Comparison of ENCODE assay signal across 19 mouse cellular contexts in the genomic region with DNA sequence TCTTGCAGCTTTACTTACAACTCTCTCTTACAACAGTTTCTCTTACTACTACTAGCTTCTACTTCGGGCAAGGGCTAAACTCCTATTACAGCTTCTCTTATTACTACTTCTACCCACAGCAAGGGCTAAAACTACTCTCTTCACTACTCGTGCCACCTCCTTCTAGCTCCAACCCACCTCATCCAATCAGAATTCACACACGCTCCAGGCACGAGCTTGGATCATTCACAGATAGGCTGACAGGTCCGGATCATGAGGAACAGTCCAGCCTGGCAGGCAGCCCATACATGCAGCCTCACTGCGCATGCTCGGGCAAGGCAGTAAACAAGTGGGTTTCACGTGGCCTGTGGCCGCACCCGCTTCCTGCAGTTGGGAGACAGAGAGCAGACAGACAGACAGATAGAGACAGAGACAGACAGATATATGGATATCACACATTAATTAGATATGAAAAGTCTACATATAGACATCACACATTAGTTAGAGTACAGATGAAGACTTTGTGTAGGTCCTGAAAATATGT.
"Had no signal": no experiment of that assay in that cellular context is flagged by ENCODE, and none has a peak within 500 bp of the region (broad histone marks: within the 10 kb centered on the region; RNA-seq: fewer than 3 reads in every experiment).

No protein-coding gene starts in this region.

- H3K27ac ChIP-seq: kidney, postnatal 0 days; layer of hippocampus, adult 2 months; liver, embryonic 13.5 days; midbrain, embryonic 10.5 days; midbrain, embryonic 13.5 days; neural tube, embryonic 13.5 days; stomach, embryonic 15.5 days had no signal

- ATAC-seq: midbrain, embryonic 13.5 days; midbrain, embryonic 16.5 days had no signal

- H3K9ac ChIP-seq: liver, embryonic 13.5 days; lung, embryonic 14.5 days; midbrain, embryonic 13.5 days; neural tube, embryonic 13.5 days; stomach, embryonic 15.5 days had no signal

- H3K27me3 ChIP-seq: liver, embryonic 13.5 days; megakaryocyte, embryonic 14.5 days; midbrain, embryonic 13.5 days; neural tube, embryonic 13.5 days; stomach, embryonic 15.5 days had no signal

- H3K9me3 ChIP-seq: stomach, embryonic 15.5 days had no signal

- H3K4me2 ChIP-seq: liver, embryonic 13.5 days; lung, embryonic 14.5 days; midbrain, embryonic 13.5 days; neural tube, embryonic 13.5 days; stomach, embryonic 15.5 days had no signal

- H3K36me3 ChIP-seq: liver, embryonic 13.5 days; midbrain, embryonic 10.5 days; midbrain, embryonic 13.5 days; neural tube, embryonic 13.5 days; stomach, embryonic 15.5 days had no signal

- DNase-seq: kidney, postnatal 25 days; layer of hippocampus, adult 9-11 months; liver, embryonic 13.5 days; lung, embryonic 14.5 days; lung, postnatal 10 days; lung, postnatal 36 days; retina, postnatal 1 day; right cerebral cortex, postnatal 25 days; spleen, adult 18-20 months; thymus, postnatal 25 days had no signal

- H3K4me1 ChIP-seq: liver, embryonic 13.5 days; megakaryocyte, embryonic 14.5 days; midbrain, embryonic 10.5 days; midbrain, embryonic 13.5 days; neural tube, embryonic 13.5 days; stomach, embryonic 15.5 days had no signal

- H3K4me3 ChIP-seq: layer of hippocampus, adult 2 months; liver, embryonic 13.5 days; megakaryocyte, embryonic 14.5 days; midbrain, embryonic 10.5 days; midbrain, embryonic 13.5 days; myocyte; neural tube, embryonic 13.5 days; stomach, embryonic 15.5 days had no signal
